Mouse (Mus musculus): Measurements from ENCODE around the gene Psph.

Psph gene

GRCm38 (mm10) chr5:129730344-129730743, 56.9 kb downstream of the Psph start:
- DNase-seq = peak; percentile 17 to 51

GRCm38 (mm10) chr5:129729286-129729685, 58.0 kb downstream of the Psph start:
- no peak for DNase-seq

GRCm38 (mm10) chr5:129726784-129727183, 60.5 kb downstream of the Psph start:
- no peak for DNase-seq

- peak in 1 of 2 experiments; percentile 22 for DNase-seq
Measured at GRCm38 (mm10) chr5:129725774-129726392, 61.4 kb downstream of the Psph start.

GRCm38 (mm10) chr5:129724834-129725773, 62.1 kb downstream of the Psph start, which contains the start of gene Nipsnap2:
TSS of gene Nipsnap2 (plus strand) at chr5:129725063.
- peak; percentile 91 to 92 for DNase-seq

- no peak for DNase-seq
Measured at GRCm38 (mm10) chr5:129724268-129724667, 63.0 kb downstream of the Psph start.

GRCm38 (mm10) chr5:129720176-129720575, 67.1 kb downstream of the Psph start:
- no peak for DNase-seq

GRCm38 (mm10) chr5:129717016-129717415, 70.2 kb downstream of the Psph start:
- DNase-seq = no peak
